Mouse (Mus musculus) frontal cortex, postnatal 36 days (tissue): ENCODE data around the gene Desi1.

Experiments used
- DNase-seq, 2 experiments: peaks; one replicate each; pipeline ENCODE4 v3.0.0; 2022; ENCODE audit warnings: low spot score in 2 of 2

The Desi1 gene

DNA sequence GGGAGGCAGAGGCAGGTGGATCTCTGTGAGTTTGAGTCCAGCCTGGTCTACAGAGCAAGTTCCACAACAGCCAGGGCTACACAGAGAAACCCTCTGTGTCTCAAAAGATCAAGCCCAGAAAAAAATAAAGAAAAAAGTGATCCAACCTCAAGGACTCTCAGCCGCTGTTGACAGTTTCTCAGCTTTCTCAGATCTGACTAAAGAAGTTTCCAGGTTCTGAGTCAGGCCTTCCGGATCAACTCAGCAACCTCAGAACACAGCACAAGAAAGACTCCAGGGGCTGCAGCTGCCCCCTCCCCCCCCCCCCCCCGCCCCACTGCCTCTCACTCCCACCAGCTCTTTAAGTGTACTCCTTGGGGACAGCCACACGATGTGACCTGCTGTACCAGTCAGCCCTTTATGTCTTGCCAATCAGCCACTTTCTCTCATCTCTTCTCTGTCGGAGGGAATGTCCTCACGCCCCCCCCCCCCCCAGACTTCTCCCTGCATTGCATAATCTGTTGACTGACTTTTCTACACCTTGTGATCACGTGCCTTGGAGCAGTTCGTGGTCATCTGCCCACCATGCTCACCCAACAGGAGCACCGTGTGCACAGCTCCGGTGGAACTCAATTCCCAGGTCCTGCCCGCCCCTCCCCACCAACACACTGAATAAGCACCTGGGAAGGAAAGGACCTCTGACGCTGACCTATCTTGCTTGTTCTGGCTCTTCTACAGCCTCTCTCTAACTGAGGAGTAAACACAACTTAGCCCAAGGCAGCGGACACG, 67.4 kb downstream of the Desi1 start:
- no peak for DNase-seq

GRCm38 (mm10) chr15:81964980-81965545, 68.6 kb downstream of the Desi1 start:
- no peak for DNase-seq

GRCm38 (mm10) chr15:81964262-81964661, 69.4 kb downstream of the Desi1 start:
- no peak for DNase-seq

DNA sequence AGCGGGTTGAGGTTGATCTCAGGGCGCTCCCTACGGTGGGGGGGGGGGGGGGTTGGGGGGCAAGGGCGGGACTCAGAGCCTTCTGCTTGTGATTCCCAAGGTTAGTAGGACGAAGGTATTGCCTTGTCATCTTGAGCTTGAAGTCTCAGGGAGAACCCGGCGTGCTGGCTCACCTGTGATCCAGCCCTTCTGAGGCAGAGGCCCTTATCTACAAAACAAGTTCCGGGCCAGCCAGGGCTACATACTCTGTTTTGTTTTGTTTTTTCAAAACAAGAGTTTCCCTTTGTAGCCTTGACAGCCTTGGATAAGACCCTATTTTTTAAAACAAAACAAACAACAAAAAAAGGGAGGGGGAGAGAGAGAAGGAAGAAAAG, 72.6 kb downstream of the Desi1 start:
- no peak for DNase-seq

DNA sequence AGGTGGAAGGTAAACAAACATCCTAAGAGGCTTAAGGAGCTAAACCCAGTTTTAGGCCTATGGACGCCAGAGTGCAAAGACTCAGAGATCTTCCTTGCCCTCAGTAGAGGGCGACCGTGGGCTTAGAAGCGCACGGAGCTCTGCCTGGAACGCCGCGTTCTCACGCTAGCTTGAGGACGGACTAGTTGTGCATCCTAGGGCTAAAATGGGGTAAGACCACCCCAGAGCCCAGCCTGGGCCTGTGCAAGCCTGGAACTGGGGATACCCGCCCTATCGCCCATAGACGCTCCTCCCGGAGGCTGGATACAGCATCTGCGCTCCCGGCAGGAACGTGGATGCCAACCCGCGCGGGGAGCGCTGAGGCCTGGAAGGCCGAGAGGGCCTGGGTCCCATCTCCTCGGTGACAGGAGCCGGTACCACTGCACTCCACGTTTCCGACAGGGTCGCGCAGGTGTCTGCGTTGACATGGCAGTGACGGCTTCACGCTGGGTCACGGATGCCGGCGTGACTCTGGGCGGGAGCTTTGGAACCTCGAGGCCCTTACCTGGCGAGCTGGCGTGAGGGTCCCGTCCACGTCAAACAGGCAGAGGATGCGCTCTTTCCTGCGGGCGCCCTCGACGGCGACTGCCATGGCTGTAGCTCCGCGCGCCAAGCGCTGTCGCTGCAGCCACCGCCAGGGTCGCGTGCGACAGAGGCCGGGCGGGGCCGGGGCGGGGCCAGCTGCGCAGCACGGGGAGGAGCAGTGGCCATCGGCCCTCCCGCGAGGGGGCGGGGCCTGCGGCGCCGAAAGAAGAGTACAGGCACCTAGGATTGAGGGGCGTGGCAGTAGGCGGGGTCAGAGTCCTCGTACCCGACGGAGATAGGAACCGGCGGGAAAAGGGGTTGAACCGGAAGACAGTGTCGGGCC, 73.2 kb downstream of the Desi1 start, which contains the start of gene Pmm1:
TSS of gene Pmm1 (minus strand) at position 760 of the 907 bp plus-strand sequence.
- DNase-seq: peak; percentile 94 to 97

DNA sequence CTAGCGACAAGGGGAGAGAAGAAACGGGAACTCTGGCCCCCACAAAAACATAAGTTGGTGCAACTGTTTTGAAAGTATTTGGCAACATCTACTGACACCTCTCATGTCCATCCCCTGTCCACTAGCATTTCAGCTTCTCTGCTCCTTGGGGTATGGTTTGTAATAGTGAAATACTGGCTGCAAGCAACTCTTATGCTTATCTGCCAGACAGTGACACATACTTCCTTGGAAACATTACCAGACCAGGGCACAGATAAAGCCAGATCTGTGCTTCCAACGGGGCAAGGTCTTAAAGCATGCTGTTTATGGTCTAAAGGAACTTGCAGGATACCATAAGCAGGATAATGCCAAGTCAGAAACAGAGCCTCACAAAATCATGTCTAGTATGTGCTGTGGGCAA, 74.8 kb downstream of the Desi1 start:
- no peak for DNase-seq

GRCm38 (mm10) chr15:81957598-81957997, 76.1 kb downstream of the Desi1 start:
- no peak for DNase-seq

DNA sequence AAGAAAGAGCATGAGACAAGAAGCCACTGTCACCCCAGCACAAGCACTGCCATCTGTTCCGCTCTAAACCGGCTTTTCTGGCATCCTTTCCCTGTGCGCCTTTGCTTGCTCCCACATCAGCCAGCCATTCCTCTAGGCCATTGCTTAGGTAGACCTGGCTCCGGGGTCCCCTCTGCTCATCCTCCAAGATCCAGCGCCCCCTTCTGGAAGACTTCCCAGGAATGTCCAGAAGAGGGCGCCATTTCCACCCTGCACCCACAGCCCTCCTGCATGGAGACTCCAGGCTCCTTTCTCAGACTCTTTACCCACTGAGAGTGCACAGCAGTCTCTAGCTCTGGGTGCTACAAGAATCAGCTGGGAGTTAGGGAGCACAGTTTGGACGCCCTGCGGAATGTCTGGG, 77.2 kb downstream of the Desi1 start:
- DNase-seq: peak in 1 of 2 experiments; percentile 60

GRCm38 (mm10) chr15:81955414-81955813, 78.2 kb downstream of the Desi1 start:
- no peak for DNase-seq

DNA sequence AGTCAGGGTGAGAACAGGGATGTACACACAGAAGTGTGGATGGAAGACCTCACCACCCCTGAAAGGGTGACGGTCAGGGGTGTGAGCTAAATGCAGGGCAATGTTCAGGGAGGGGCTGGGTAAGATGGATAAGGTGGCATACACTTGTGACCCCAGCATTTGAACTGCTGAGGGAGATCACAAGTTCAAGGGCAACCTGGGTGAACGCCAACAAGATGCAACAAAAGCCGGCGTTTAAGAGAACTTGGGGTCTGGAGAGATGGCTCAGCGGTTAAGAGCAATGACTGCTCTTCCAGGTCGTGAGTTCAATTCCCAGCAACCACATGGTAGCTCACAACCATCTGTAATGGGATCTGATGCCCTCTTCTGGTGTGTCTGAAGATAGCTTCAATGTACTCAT, 78.9 kb downstream of the Desi1 start:
- no peak for DNase-seq

DNA sequence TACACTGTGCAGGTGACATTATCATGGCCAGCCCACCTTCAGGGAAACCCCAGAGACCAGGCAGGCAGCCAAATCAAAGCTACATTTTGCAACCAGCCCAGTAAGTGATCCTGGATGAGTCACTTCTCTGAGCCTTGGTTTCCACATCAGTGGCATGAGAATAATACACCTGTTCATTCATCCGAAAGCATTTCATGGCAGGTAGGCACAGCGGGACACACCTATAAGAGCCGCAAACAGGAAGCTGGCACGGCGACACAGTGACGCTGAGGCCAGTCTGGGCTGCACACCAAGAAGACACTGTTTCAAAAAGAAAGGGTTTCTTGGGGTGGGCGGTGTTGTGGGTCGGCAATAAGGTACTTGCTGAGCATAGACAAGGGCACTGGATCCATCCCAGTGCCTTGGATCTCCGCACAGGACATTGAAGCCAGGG, 79.5 kb downstream of the Desi1 start:
- no peak for DNase-seq

DNA sequence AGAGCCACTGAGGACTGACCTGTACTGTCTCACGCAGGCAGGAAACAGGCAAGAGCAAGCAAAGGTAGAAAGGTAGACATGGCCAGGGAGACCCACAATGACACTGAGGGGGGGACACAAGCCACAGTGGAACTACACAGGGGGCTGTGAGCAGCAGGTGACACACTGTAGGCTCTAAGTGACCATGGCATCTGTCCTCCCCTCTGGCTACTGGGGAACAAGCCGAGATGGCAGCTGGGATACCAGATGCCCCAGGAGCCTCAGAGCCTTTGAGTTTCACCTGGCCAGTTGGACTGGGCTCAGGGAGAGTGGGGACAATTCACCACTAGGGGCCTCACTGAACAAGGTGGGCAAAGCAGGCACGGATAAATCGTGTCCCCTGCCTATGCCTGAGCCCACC, 81.4 kb downstream of the Desi1 start:
- no peak for DNase-seq

- no peak for DNase-seq
Measured at GRCm38 (mm10) chr15:81951159-81951558, 82.5 kb downstream of the Desi1 start.

DNA sequence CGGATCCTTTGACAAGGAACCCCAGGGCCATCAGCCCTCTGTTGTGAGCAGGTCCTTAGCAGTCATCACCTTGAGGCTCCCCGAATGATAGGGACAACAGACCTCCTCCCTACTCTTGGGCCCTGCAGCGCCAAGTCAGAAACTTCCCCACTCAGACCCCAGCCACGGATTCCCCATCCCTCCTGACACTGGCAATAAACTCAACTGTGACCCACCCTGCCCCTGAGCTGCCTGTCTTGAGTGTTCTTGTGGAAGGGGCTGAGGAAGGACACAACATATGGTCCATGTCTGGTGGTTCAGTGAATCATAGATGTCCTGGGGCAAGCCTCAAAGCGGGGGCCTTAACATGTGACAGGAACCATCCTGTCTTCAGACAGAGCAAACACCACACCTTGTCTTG, 82.9 kb downstream of the Desi1 start:
- DNase-seq: no peak

- no peak for DNase-seq
Measured at GRCm38 (mm10) chr15:81949476-81950131, 84.1 kb downstream of the Desi1 start.

GRCm38 (mm10) chr15:81949076-81949475, 84.6 kb downstream of the Desi1 start:
- no peak for DNase-seq

DNA sequence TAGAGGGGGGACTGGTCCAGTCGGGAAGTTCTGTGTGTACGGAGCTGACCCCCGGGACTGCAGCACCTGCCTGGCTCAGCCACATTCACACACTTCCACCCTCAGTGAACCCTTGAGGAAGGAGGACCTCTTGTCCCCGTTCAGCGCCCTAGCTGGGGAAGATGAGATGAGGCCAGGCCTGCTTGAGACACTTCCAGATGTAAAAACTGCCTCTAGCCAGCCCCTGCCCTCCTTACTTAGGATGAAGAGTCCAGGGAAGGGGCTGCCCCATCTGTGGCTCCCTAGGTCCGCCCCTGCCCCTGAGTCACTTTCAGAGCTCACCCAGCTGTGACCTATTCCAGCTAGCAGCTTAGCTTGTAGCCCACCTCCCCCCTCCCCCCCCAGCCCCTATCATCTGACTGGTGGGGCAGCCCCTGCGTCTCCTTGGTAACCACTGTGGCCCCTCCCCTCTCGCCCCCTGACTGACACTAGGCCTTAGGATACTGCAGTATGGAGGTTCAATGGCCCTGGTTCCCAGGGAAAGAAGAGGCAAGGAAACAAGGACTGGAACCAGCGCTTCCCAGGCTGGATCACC, 90.4 kb downstream of the Desi1 start:
- DNase-seq: no peak
